Mouse (Mus musculus): ENCODE results near the gene Itgam.

The Itgam gene

GRCm38 (mm10) chr7:128057860-128058259, 4.6 kb upstream of the Itgam start:
- no peak for DNase-seq

GRCm38 (mm10) chr7:128058576-128058975, 3.9 kb upstream of the Itgam start:
- no peak for DNase-seq

- no peak for DNase-seq
Measured at GRCm38 (mm10) chr7:128059091-128059490, 3.3 kb upstream of the Itgam start.

DNA sequence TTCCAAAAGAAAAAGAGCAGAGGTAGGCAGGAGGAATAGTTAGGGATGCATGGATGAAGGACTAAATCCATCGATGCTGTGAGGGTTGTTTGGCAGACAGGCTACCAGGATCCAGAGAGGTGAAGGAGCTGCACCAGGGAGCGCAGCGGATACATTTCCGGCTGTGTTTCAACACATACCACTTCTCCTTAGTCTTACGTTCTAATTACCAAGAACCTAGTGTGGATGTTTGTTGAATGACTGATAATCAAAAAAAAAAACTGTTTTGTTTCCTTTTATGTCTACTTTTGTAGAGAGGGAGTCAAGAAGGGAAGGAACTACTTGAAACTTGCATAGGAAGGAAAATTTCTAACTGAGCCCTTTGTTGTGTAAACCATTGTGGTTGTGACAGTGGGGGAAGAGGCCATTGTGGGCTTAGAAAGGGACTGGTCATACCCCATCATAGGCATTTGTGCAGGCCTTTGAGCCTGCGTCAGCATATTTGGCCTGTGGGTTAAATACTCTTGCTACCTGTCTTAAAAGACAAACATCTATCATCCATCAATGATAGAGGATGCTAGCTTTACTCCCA, 856 bp downstream of the Itgam start:
- DNase-seq, result no peak

- DNase-seq, result no peak
Measured at GRCm38 (mm10) chr7:128065547-128065946, 3.1 kb downstream of the Itgam start.

GRCm38 (mm10) chr7:128067847-128068246, 5.4 kb downstream of the Itgam start:
- no peak for DNase-seq

DNA sequence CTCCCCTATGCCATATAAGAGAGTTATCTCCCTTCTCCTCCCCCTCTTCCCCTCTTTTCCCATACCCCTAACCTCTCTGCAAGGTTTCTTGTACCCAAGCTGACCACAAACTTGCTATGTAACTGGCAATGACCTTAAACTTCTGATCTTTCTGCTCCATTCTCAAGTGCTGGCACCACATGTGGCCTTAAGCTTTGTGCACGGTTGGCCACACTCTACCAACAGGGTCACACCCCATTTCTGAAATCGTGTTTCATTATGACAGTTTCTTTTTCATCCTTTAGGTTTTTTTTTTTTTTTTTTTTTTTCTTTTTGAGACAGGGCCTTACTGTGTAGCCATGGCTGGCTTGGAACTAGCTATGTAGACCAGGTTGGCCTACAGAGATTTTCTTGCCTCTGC, 7.4 kb downstream of the Itgam start:
- DNase-seq, result no peak

- no peak for DNase-seq
Measured at GRCm38 (mm10) chr7:128071816-128072215, 9.4 kb downstream of the Itgam start.

GRCm38 (mm10) chr7:128080012-128080411, 17.6 kb downstream of the Itgam start:
- DNase-seq, result no peak

- no peak for DNase-seq
Measured at GRCm38 (mm10) chr7:128089141-128089540, 26.7 kb downstream of the Itgam start.

DNA sequence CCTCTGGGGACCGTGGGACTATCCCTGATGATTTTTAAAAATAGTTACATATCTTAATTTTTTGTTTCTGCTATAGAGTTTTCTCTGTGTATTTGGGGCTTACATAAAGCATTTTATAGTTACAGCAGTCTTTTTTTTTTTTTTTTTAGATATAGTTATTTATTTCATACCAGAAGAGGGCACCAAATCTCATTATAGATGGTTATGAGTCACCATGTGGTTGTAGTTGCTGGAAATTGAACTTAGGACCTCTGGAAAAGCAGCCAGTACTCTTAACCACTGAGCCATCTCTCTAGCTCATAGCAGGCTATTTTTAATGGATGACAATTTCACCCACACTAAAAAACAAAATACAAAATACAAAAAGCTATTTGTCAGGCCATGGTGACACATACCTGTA, 35.7 kb downstream of the Itgam start:
- no peak for DNase-seq

DNA sequence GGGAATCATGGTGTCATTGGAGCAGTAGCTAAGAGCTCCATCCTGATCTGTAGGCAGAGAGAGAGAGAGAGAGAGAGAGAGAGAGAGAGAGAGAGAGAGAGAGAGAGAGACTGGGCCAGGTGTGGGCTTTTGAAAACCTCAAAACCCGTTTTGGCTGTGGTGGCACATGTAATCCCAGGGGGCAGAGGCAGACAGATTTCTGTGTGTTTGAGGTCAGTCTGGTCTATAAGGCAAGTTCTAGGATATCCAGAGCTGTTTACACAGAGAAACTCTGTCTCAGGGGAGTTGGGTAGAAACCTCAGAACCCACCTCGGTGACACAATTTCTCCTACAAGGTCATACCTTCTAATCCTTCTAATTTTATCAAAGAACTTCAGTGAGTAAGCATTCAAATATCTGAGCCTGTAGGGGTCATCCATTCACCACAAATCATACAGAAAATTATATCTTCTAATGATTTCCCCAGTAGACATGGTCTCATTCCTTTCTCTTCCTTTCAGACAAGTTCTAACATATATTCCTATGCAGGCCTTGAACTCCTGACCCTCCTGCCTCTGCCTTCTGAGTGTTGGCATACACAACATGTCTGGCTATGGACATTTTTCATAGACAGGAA, 38.4 kb downstream of the Itgam start:
- DNase-seq, result no peak

DNA sequence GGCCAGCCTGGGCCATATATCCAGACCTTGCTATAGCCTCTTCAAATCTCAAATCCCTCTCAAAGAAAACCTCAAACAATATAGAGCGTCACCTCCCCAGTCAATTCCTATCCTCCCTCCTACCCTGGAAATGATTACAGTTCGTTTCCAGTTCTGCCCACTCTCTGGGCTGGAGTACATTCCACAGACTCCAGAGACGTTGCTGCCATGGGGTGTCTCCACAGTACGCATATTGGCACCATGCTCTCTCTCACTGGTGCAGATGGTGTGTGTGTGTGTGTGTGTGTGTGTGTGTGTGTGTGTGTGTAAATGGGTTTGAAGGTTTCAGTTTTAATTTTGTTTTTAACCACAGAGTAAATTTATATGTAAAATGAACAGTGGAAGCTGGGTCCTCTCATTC, 42.8 kb downstream of the Itgam start:
- DNase-seq, result no peak

DNA sequence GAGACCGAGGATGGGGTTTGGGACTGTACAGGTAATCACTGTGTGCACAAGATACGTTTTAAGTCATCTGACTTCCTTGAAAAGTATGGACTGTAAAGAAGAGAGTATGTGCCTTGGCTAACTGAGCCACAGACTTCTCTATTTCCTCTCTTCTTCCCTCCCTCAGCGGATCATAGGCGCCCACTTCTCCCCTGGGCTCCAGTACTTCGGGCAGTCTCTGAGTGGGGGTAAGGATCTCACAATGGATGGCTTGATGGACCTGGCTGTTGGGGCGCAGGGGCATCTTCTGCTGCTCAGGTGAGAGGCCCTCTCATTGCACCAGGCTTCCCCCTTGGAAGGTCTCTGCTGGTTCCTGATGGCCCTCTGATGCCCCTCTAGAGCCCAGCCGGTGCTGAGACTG, 45.0 kb downstream of the Itgam start:
- DNase-seq, result no peak

DNA sequence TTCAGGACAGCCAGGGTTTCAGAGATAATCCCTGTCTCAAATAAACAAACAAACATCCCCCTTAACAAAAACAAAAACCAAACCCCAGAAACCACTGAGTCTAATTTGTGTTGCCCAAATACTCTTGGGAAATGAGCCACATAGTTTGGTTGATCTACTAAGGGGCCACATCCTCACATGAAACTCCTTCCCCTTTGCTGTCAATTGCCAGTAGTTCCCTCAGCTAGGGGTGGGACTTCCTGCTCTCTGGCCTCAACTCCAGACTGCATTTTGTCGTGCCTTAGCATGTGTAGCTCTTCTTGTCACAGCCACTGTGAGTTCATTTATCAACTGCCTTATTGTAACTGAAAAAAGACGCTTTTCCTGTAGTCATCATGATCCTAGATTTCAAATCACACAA, 47.9 kb downstream of the Itgam start:
- DNase-seq, result no peak

GRCm38 (mm10) chr7:128112131-128112530, 49.7 kb downstream of the Itgam start:
- no peak for DNase-seq

DNA sequence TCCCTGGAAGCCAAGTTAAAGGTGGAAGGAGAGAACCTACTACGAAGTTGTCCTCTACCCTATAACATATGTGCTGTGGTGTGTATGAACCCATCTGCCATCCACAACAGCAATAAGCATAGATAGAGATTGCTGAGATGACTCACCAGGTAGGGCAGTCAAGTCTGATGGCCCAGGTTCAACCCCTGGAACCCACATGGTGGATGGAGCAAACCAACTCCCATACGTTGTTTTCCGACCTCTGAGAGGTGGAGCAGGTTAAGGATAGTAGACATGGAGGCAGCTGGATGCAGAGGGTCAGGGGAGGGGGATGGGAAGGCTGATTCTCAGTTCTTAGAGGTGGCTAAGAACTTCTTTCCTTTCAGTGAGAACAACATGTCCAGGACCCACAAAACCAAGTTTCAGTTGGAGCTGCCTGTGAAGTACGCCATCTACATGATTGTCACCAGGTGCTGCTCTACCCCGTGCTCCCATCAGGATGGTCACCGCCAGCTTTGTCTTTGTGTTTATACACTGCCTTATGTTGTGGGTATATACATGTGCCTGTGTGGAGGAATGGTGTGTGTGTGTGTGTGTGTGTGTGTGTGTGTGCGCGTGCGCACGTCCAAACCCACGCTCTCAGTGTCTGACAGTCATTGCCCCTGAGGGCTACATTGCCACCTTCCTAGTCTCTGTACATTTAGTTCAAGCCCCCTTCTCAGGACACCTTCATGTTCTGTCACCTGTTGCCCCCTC, 52.1 kb downstream of the Itgam start:
- DNase-seq, result no peak

DNA sequence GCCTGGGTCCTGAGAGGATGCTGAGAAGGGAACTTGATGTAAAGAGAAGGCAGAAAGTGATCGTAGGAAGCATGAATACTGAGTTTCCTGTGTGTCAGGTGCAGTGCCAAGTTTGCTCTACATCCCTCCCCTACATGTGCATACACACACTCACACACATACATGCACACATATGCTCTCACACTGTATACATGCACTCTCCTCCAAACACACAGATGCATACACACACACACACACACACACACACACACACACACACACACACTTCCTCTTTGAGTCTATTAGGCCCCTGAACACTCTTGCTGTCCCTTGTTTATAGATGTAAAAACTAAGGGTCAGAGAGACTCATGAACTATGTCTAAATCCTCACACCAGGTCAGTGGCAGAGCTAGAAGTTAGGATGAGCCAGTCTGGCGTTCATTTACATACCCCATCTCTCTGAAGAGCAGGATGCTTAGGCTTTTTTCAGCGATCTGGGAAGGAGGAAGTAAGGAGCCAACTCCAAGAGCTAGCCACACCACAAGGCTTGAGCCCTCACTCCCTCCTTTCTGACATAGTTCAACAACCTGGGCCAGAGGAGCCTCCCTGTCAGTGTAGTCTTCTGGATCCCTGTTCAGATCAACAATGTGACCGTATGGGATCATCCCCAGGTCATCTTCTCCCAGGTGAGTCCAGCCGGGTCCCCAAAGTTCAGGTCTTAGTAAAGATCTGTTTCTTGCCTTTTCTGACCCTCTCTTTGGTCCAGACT, 52.9 kb downstream of the Itgam start:
- DNase-seq, result no peak

- DNase-seq, result no peak
Measured at GRCm38 (mm10) chr7:128116396-128116795, 54.0 kb downstream of the Itgam start.

- no peak for DNase-seq
Measured at GRCm38 (mm10) chr7:128119726-128120490, 57.5 kb downstream of the Itgam start.

GRCm38 (mm10) chr7:128128741-128129720, 66.6 kb downstream of the Itgam start, which contains the start of gene Itgax:
TSS of gene Itgax (plus strand) at chr7:128129547.
- no peak for DNase-seq

DNA sequence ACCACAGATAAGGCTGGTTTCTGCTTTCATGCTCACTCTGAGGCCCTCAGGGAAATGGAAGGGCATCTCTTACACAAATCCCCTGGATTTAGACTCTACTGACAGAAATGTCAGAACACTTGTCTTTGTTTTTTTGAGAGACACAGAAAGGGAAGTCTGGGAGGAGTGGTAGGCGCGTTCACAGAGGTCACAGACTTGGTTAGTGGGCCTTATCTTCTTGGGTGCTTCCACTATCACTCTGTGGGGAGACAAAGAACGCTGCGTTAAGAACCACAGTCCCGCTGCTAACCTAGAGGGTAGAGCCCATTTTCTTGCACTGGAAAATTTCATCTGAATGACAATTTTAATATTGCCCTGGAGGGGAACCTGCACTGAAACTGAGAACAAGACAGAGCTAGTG, 69.7 kb downstream of the Itgam start:
- no peak for DNase-seq
